Mouse (Mus musculus) spleen, adult 2 months (tissue): ENCODE measurements around the gene Ak5.

Source experiments
- CTCF ChIP-seq: fragments of 200-500 bp; IDR thresholded peaks from 2 replicates; pipeline ENCODE4 v1.5.1; 2011; ENCODE audit warnings: mild to moderate bottlenecking, inconsistent platforms; ENCODE audit not compliant: insufficient read depth, insufficient read length, insufficient replicate concordance; ENCODE audit errors: extremely low read depth
- POLR2A ChIP-seq: fragments of 200-500 bp; IDR thresholded peaks from 2 replicates; pipeline ENCODE4 v1.6.1; 2011; ENCODE audit warnings: low read depth, low read length, inconsistent platforms

DNA sequence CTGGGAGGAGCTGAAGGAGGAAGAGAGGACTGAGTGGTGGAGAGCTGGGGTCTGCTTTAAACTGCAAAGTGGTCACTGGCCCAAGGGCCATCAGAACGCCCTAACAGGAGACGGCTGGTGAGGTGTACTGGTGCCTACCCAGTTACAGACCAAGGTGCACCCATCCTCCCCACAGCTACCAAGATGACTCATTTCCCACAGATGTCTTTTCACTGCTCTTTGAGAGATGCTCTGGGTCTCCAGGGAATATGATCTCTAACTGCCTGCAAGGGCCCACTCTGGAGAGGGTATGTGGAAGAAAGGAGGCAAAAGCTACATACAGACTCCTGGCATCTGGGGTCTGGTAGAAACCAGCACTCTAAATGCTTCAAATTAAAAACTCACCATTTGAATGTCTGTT is 633 bp upstream of the Ak5 start:
- TF ChIP-seq POLR2A: no peak
- TF ChIP-seq CTCF: no peak
